Mouse (Mus musculus) heart, postnatal 0 days (tissue): ENCODE results near the gene Ccr4.

ENCODE experiments used
- CTCF ChIP-seq: IDR thresholded peaks from 2 replicates; pipeline ENCODE4 v1.5.1; 2016; ENCODE audit warnings: antibody characterized with exemption, control low read depth, low read depth
- EP300 ChIP-seq: IDR thresholded peaks from 2 replicates; pipeline ENCODE4 v1.6.1; 2016; ENCODE audit warnings: antibody characterized with exemption, low read depth

GRCm38 (mm10) chr9:114451615-114452014, 53.1 kb downstream of the Ccr4 start:
- TF ChIP-seq CTCF (no peak), EP300 (no peak)
